ENCODE assay signal across 12 mouse cellular contexts in the genomic region with DNA sequence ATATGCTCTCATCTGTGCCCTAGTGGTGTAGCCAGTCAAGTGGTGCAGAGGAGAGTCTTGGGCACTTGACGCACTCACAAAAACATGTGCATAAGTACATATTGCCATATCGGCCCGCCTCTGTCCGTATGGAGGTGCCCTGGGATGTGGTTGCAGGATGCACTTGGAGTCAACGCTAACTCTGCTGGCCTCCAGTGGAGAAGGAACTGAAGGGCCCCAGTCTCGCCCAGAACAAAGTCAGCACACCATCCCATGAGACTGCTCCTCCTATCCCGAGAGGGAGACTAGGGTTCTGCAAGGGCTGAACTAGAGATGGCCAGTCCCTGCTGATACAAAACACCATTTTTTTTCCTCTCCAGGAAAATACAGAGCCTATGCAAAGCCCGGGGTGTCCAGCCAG. TPM values are rescaled to one million over a fixed set of nuclear protein-coding genes. Genes with fewer than 3 reads are reported as not detected.
A peak's percentile ranks its signal among the peaks of the same experiment; 100 is the strongest.
DNase-seq lines count a peak whose midpoint lies in the region; ATAC-seq lines count a peak whose summit lies in the region.
"Had no signal": no experiment of that assay in that cellular context is flagged by ENCODE, and none has a peak within 500 bp of the region (broad histone marks: within the 10 kb centered on the region; RNA-seq: fewer than 3 reads in every experiment).

No protein-coding gene starts in this region.

- H3K4me1 ChIP-seq in heart, embryonic 13.5 days, result peaks cover 41% of the 10 kb centered on the region
- H3K4me1 ChIP-seq in lung, embryonic 15.5 days, result peaks cover 38% of the 10 kb centered on the region
- H3K4me1 ChIP-seq in hindbrain, embryonic 13.5 days (replicated peaks), result peaks cover 43% of the 10 kb centered on the region
- H3K4me1 ChIP-seq in neural tube, embryonic 12.5 days, result peaks cover 23% of the 10 kb centered on the region

- no peak overlapping the region for H3K27ac ChIP-seq in heart, embryonic 13.5 days (replicated peaks)
- no peak overlapping the region for H3K27ac ChIP-seq in lung, embryonic 15.5 days
- no peak overlapping the region for H3K27ac ChIP-seq in hindbrain, embryonic 13.5 days
- H3K27ac ChIP-seq in neural tube, embryonic 12.5 days, result no peak overlapping the region

- H3K9me3 ChIP-seq in heart, embryonic 13.5 days, result no peaks in the 10 kb centered on the region
- no peaks in the 10 kb centered on the region for H3K9me3 ChIP-seq in lung, embryonic 15.5 days
- no peaks in the 10 kb centered on the region for H3K9me3 ChIP-seq in hindbrain, embryonic 13.5 days
- no peaks in the 10 kb centered on the region for H3K9me3 ChIP-seq in neural tube, embryonic 12.5 days

- no peaks in the 10 kb centered on the region for H3K36me3 ChIP-seq in heart, embryonic 13.5 days
- no peaks in the 10 kb centered on the region for H3K36me3 ChIP-seq in lung, embryonic 15.5 days
- no peaks in the 10 kb centered on the region for H3K36me3 ChIP-seq in hindbrain, embryonic 13.5 days
- H3K36me3 ChIP-seq in neural tube, embryonic 12.5 days, result no peaks in the 10 kb centered on the region

- 63% methylated on average over 8 of the region's 8 CpGs for WGBS in heart, embryonic 13.5 days
- 50% methylated on average over 8 of the region's 8 CpGs for WGBS in lung, embryonic 15.5 days
- WGBS in hindbrain, embryonic 13.5 days, result 57% methylated on average over 8 of the region's 8 CpGs
- 61% methylated on average over 8 of the region's 8 CpGs for WGBS in neural tube, embryonic 12.5 days

- H3K4me3 ChIP-seq in heart, embryonic 13.5 days, result peak overlapping the region; percentile 67
- H3K4me3 ChIP-seq in lung, embryonic 15.5 days, result peak overlapping the region; percentile 57
- H3K4me3 ChIP-seq in hindbrain, embryonic 13.5 days, result peak overlapping the region; percentile 49
- H3K4me3 ChIP-seq in neural tube, embryonic 12.5 days, result peak overlapping the region; percentile 55; the same call in 1 of the 2 replicates

- peaks cover 20% of the 10 kb centered on the region for H3K27me3 ChIP-seq in heart, embryonic 13.5 days (replicated peaks)
- peaks cover 14% of the 10 kb centered on the region; the same call in 1 of the 2 replicates for H3K27me3 ChIP-seq in lung, embryonic 15.5 days
- H3K27me3 ChIP-seq in hindbrain, embryonic 13.5 days, result peaks cover 46% of the 10 kb centered on the region
- peaks cover 15% of the 10 kb centered on the region; the same call in 1 of the 2 replicates for H3K27me3 ChIP-seq in neural tube, embryonic 12.5 days (replicated peaks)

- H3K9ac ChIP-seq in heart, embryonic 13.5 days, result peak overlapping the region; percentile 87; the same call in 1 of the 2 replicates
- H3K9ac ChIP-seq in lung, embryonic 15.5 days, result no peak overlapping the region
- no peak overlapping the region; the same call in 1 of the 2 replicates for H3K9ac ChIP-seq in hindbrain, embryonic 13.5 days
- no peak overlapping the region for H3K9ac ChIP-seq in neural tube, embryonic 12.5 days

- DNase-seq in heart, adult 9 months (ENCODE audit: low spot score in 2 of 2), result no peak
- DNase-seq in lung, postnatal 4 days, result no peak
- DNase-seq in adrenal gland, postnatal 25 days, result no peak
- DNase-seq in embryo, embryonic 9.5 days (ENCODE audit: extremely low spot score), result no peak
- DNase-seq: adrenal gland, postnatal 36 days; cerebellum, adult 2 months had no signal

- ATAC-seq in heart, embryonic 13.5 days (ENCODE audit: extremely low read depth, insufficient number of reproducible peaks, low FRiP score, low TSS enrichment), result no peak
- ATAC-seq in lung, embryonic 15.5 days (ENCODE audit: borderline replicate concordance, extremely low read depth, low FRiP score, low TSS enrichment), result no peak
- no peak for ATAC-seq in hindbrain, embryonic 13.5 days (ENCODE audit: low FRiP score)
- no peak for ATAC-seq in neural tube, embryonic 12.5 days (ENCODE audit: low FRiP score, low read depth)

- peak overlapping the region; percentile 96 for H3K4me2 ChIP-seq in heart, embryonic 13.5 days
- H3K4me2 ChIP-seq in lung, embryonic 15.5 days, result peak overlapping the region; percentile 95
- peak overlapping the region; percentile 78 for H3K4me2 ChIP-seq in hindbrain, embryonic 13.5 days
- H3K4me2 ChIP-seq in neural tube, embryonic 12.5 days (replicated peaks), result peak overlapping the region; percentile 97

RNA-seq across cellular contexts. Expression of a gene that starts 1.0 kb away (rescaled TPM):
- polyA plus RNA-seq in heart, embryonic 13.5 days (2015; fragmentation: Nextera tagmentation; extraction: Ambion mirVana), result 100 and 105 TPM in 2 replicates
- polyA plus RNA-seq in lung, embryonic 15.5 days (2015; fragmentation: Nextera tagmentation; extraction: Ambion mirVana), result 104 and 130 TPM in 2 replicates
- 10.3 and 13.0 TPM in 2 replicates for polyA plus RNA-seq in hindbrain, embryonic 13.5 days (2015; fragmentation: Nextera tagmentation; extraction: Ambion mirVana)
- polyA plus RNA-seq in neural tube, embryonic 12.5 days (2016; fragmentation: Nextera tagmentation; extraction: Ambion mirVana), result 13.8 and 16.5 TPM in 2 replicates
- 270 and 436 TPM in 2 replicates for total RNA-seq in adrenal gland, postnatal 25 days (2021)

RNA-seq across cellular contexts. Expression of a gene that starts 2.1 kb away (rescaled TPM):
- polyA plus RNA-seq in heart, embryonic 13.5 days (2015; fragmentation: Nextera tagmentation; extraction: Ambion mirVana), result 0.20 and 0.48 TPM in 2 replicates
- 0.35 and 0.41 TPM in 2 replicates for polyA plus RNA-seq in lung, embryonic 15.5 days (2015; fragmentation: Nextera tagmentation; extraction: Ambion mirVana)
- polyA plus RNA-seq in hindbrain, embryonic 13.5 days (2015; fragmentation: Nextera tagmentation; extraction: Ambion mirVana), result 0.57 and 0.60 TPM in 2 replicates
- polyA plus RNA-seq in neural tube, embryonic 12.5 days (2016; fragmentation: Nextera tagmentation; extraction: Ambion mirVana), result 0.37 and 0.51 TPM in 2 replicates
- 2.2 and 2.3 TPM in 2 replicates for total RNA-seq in adrenal gland, postnatal 25 days (2021)
- total RNA-seq: layer of hippocampus, adult 18-20 months had no signal
- polyA plus RNA-seq: small intestine, adult 2 months had no signal

RNA-seq across cellular contexts. Expression of a gene that starts 30.6 kb away (rescaled TPM):
- polyA plus RNA-seq in heart, embryonic 13.5 days (2015; fragmentation: Nextera tagmentation; extraction: Ambion mirVana), result 0.09 TPM in 1 of 2 replicates, not detected in the other
- polyA plus RNA-seq in lung, embryonic 15.5 days (2015; fragmentation: Nextera tagmentation; extraction: Ambion mirVana), result 0.05 and 0.12 TPM in 2 replicates
- polyA plus RNA-seq in hindbrain, embryonic 13.5 days (2015; fragmentation: Nextera tagmentation; extraction: Ambion mirVana), result 0.10 and 0.17 TPM in 2 replicates
- polyA plus RNA-seq in neural tube, embryonic 12.5 days (2016; fragmentation: Nextera tagmentation; extraction: Ambion mirVana), result 0.08 and 0.32 TPM in 2 replicates
- not detected in 2 replicates for total RNA-seq in adrenal gland, postnatal 25 days (2021)
- total RNA-seq: layer of hippocampus, adult 18-20 months had no signal
